In genomic region chr6:91160399-91160798, GRCm38 (mm10) we compare ENCODE assay signal across 8 mouse cellular contexts. TPM values are rescaled to one million over a fixed set of nuclear protein-coding genes. Genes with fewer than 3 reads are reported as not detected.
DNase-seq lines count a peak whose midpoint lies in the region; ATAC-seq and TF ChIP-seq lines count a peak whose summit lies in the region.

No protein-coding gene starts in this region.

- H3K4me3 ChIP-seq in layer of hippocampus, adult 2 months: no peak overlapping the region
- no peak overlapping the region for H3K4me3 ChIP-seq in heart, embryonic 10.5 days
- no peak overlapping the region for H3K4me3 ChIP-seq in kidney, embryonic 15.5 days (replicated peaks)
- H3K4me3 ChIP-seq in liver, postnatal 0 days (ENCODE audit: low read depth, low read length): no peak overlapping the region
- no peak overlapping the region for H3K4me3 ChIP-seq in stomach, postnatal 0 days (ENCODE audit: low read depth, low read length)

- peak overlapping the region; percentile 33; the same call in 1 of the 2 replicates for H3K27ac ChIP-seq in layer of hippocampus, adult 2 months
- peak overlapping the region; percentile 56 for H3K27ac ChIP-seq in heart, embryonic 10.5 days
- peak overlapping the region; percentile 67 for H3K27ac ChIP-seq in kidney, embryonic 15.5 days
- H3K27ac ChIP-seq in liver, postnatal 0 days (ENCODE audit: low read depth): peak overlapping the region; percentile 88
- H3K27ac ChIP-seq in stomach, postnatal 0 days (replicated peaks): no peak overlapping the region

- H3K36me3 ChIP-seq in heart, embryonic 10.5 days: 0 out of 2 replicates have a peak, but pooled peaks cover 3% of the 10 kb centered on the region
- H3K36me3 ChIP-seq in kidney, embryonic 15.5 days: 0 out of 2 replicates have a peak, but pooled peaks cover 4% of the 10 kb centered on the region
- no peaks in the 10 kb centered on the region for H3K36me3 ChIP-seq in liver, postnatal 0 days (replicated peaks; ENCODE audit: insufficient read depth, low read length)
- H3K36me3 ChIP-seq in stomach, postnatal 0 days (ENCODE audit: control insufficient read depth, insufficient read depth, low read length): no peaks in the 10 kb centered on the region

- peak in 1 of 2 experiments; percentile 57 for DNase-seq in layer of hippocampus, adult 2 months (ENCODE audit: low spot score in 2 of 2)
- DNase-seq in layer of hippocampus, postnatal 25 days (ENCODE audit: extremely low spot score in 1 of 2, low spot score in 1 of 2): no peak
- DNase-seq in cerebellum, postnatal 10 days: peak; percentile 97 to 98
- no peak for DNase-seq in heart, embryonic 10.5 days (ENCODE audit: low spot score)
- DNase-seq in liver, postnatal 0 days: peak; percentile 67
- DNase-seq in stomach, postnatal 0 days (ENCODE audit: low spot score): peak; percentile 58
- DNase-seq in thymus, postnatal 36 days: no peak

- WGBS in heart, embryonic 10.5 days: 35% methylated on average over 3 of the region's 3 CpGs
- WGBS in kidney, embryonic 15.5 days: 29% methylated on average over 3 of the region's 3 CpGs
- WGBS in liver, postnatal 0 days (ENCODE audit: insufficient replicate concordance): 52% methylated on average over 3 of the region's 3 CpGs
- WGBS in stomach, postnatal 0 days: 37% methylated on average over 3 of the region's 3 CpGs

- no peak for ATAC-seq in kidney, embryonic 15.5 days (replicated peaks; ENCODE audit: low FRiP score)
- no peak for ATAC-seq in liver, postnatal 0 days
- ATAC-seq in stomach, postnatal 0 days (ENCODE audit: low FRiP score, low TSS enrichment): no peak

- 0 out of 2 replicates have a peak overlapping the region, but pooled peaks have one; percentile 4 for H3K9ac ChIP-seq in kidney, embryonic 15.5 days
- no peak overlapping the region; the same call in 1 of the 2 replicates for H3K9ac ChIP-seq in liver, postnatal 0 days (replicated peaks)
- no peak overlapping the region for H3K9ac ChIP-seq in stomach, postnatal 0 days (ENCODE audit: low read length)

- peaks cover 20% of the 10 kb centered on the region for H3K27me3 ChIP-seq in heart, embryonic 10.5 days (ENCODE audit: insufficient read depth, poor library complexity, severe bottlenecking)
- H3K27me3 ChIP-seq in kidney, embryonic 15.5 days: no peaks in the 10 kb centered on the region
- H3K27me3 ChIP-seq in liver, postnatal 0 days (ENCODE audit: insufficient read depth, low read length): no peaks in the 10 kb centered on the region
- H3K27me3 ChIP-seq in stomach, postnatal 0 days (ENCODE audit: control insufficient read depth, insufficient read depth, low read length): no peaks in the 10 kb centered on the region

- H3K4me2 ChIP-seq in kidney, embryonic 15.5 days: no peak overlapping the region
- H3K4me2 ChIP-seq in liver, postnatal 0 days (ENCODE audit: low read depth, low read length): no peak overlapping the region
- H3K4me2 ChIP-seq in stomach, postnatal 0 days (replicated peaks; ENCODE audit: low read depth): no peak overlapping the region

- TF ChIP-seq EP300 in liver, postnatal 0 days (IDR thresholded peaks at IDR 0.05; ENCODE audit: low read depth): no peak
- no peak for TF ChIP-seq EP300 in stomach, postnatal 0 days (optimal IDR thresholded peaks at IDR 0.05)

- TF ChIP-seq CTCF in layer of hippocampus, adult 2 months (conservative IDR thresholded peaks at IDR 0.05): no peak
- no peak for TF ChIP-seq CTCF in liver, postnatal 0 days (IDR thresholded peaks at IDR 0.05; ENCODE audit: low read depth)
- no peak for TF ChIP-seq CTCF in stomach, postnatal 0 days (IDR thresholded peaks at IDR 0.05; ENCODE audit: low read depth)

- H3K9me3 ChIP-seq in heart, embryonic 10.5 days: no peaks in the 10 kb centered on the region
- H3K9me3 ChIP-seq in kidney, embryonic 15.5 days (replicated peaks): no peaks in the 10 kb centered on the region
- H3K9me3 ChIP-seq in liver, postnatal 0 days (ENCODE audit: low read length): no peaks in the 10 kb centered on the region
- H3K9me3 ChIP-seq in stomach, postnatal 0 days (ENCODE audit: control insufficient read depth, low read length): no peaks in the 10 kb centered on the region

- H3K4me1 ChIP-seq in heart, embryonic 10.5 days: peaks cover 64% of the 10 kb centered on the region
- H3K4me1 ChIP-seq in kidney, embryonic 15.5 days: peaks cover 57% of the 10 kb centered on the region
- peaks cover 85% of the 10 kb centered on the region for H3K4me1 ChIP-seq in liver, postnatal 0 days (ENCODE audit: insufficient read depth)
- peaks cover 3% of the 10 kb centered on the region; the same call in 1 of the 2 replicates for H3K4me1 ChIP-seq in stomach, postnatal 0 days (replicated peaks; ENCODE audit: control insufficient read depth, insufficient read depth)

RNA-seq across cellular contexts. Expression of gene Hdac11, which starts 3.9 kb away (rescaled TPM):
- 100 to 1,000 TPM; 154 to 156 TPM for total RNA-seq in layer of hippocampus, adult 2 months (2021)
- 100 to 1,000 TPM; 135 to 150 TPM for total RNA-seq in layer of hippocampus, postnatal 25 days (2021)
- 6.4 and 6.8 TPM in 2 replicates for polyA plus RNA-seq in heart, embryonic 10.5 days (2016; fragmentation: Nextera tagmentation; extraction: Ambion mirVana)
- 13.2 and 14.3 TPM in 2 replicates for polyA plus RNA-seq in kidney, embryonic 15.5 days (2015; fragmentation: Nextera tagmentation; extraction: Ambion mirVana)
- polyA plus RNA-seq in liver, postnatal 0 days (2015; fragmentation: Nextera tagmentation; extraction: Ambion mirVana): 3.4 and 4.6 TPM in 2 replicates
- 6.5 and 7.1 TPM in 2 replicates for polyA plus RNA-seq in stomach, postnatal 0 days (2015; fragmentation: Nextera tagmentation; extraction: Ambion mirVana)

RNA-seq across cellular contexts. Expression of gene Nup210, which starts 43.8 kb away (rescaled TPM):
- total RNA-seq in layer of hippocampus, adult 2 months (2021): 10 to 100 TPM; 19.9 to 22.3 TPM
- total RNA-seq in layer of hippocampus, postnatal 25 days (2021): 10 to 100 TPM; 17.8 to 23.4 TPM
- 10.7 and 11.6 TPM in 2 replicates for polyA plus RNA-seq in heart, embryonic 10.5 days (2016; fragmentation: Nextera tagmentation; extraction: Ambion mirVana)
- polyA plus RNA-seq in kidney, embryonic 15.5 days (2015; fragmentation: Nextera tagmentation; extraction: Ambion mirVana): 22.8 and 24.2 TPM in 2 replicates
- 8.5 and 11.8 TPM in 2 replicates for polyA plus RNA-seq in liver, postnatal 0 days (2015; fragmentation: Nextera tagmentation; extraction: Ambion mirVana)
- polyA plus RNA-seq in stomach, postnatal 0 days (2015; fragmentation: Nextera tagmentation; extraction: Ambion mirVana): 2.2 and 2.4 TPM in 2 replicates

RNA-seq across cellular contexts. Expression of gene Fbln2, which starts 51.9 kb away (rescaled TPM):
- 10 to 100 TPM in 1 of 2 experiments, 1 to 10 TPM in 1; 8.1 to 10.8 TPM for total RNA-seq in layer of hippocampus, adult 2 months (2021)
- 1 to 10 TPM; 7.7 to 9.4 TPM for total RNA-seq in layer of hippocampus, postnatal 25 days (2021)
- polyA plus RNA-seq in heart, embryonic 10.5 days (2016; fragmentation: Nextera tagmentation; extraction: Ambion mirVana): 99.3 and 114 TPM in 2 replicates
- polyA plus RNA-seq in kidney, embryonic 15.5 days (2015; fragmentation: Nextera tagmentation; extraction: Ambion mirVana): 38.9 and 56.4 TPM in 2 replicates
- 3.8 and 4.0 TPM in 2 replicates for polyA plus RNA-seq in liver, postnatal 0 days (2015; fragmentation: Nextera tagmentation; extraction: Ambion mirVana)
- polyA plus RNA-seq in stomach, postnatal 0 days (2015; fragmentation: Nextera tagmentation; extraction: Ambion mirVana): 29.5 and 32.1 TPM in 2 replicates

Comparison
In these comparisons a context has a peak if more than half of its experiments do, and no peak if none do; other contexts are left out.
1. DNase-seq: peak in cerebellum, postnatal 10 days (2 of 2), liver, postnatal 0 days (single experiment) and stomach, postnatal 0 days (single experiment); none in layer of hippocampus, postnatal 25 days (0 of 2), heart, embryonic 10.5 days (single experiment) and thymus, postnatal 36 days (0 of 2).